Mouse (Mus musculus): ENCODE data around the gene Bcat1. TPM values are rescaled to one million over a fixed set of nuclear protein-coding genes. Genes with fewer than 3 reads are reported as not detected.

The Bcat1 gene
- total and polyA plus RNA-seq, 2 experiments from 2014 or later = 57.0 to 96.8 TPM

- 71% methylated on average over 7 of the region's 7 CpGs for WGBS
- DNase-seq (ENCODE audit: low spot score) = no peak
- H3K4me3 ChIP-seq (ENCODE audit: low read depth, low read length) = no peak overlapping the region
- no peak overlapping the region for H3K27ac ChIP-seq (ENCODE audit: low read depth, low read length)
- H3K4me1 ChIP-seq (ENCODE audit: insufficient read depth, low read length) = no peaks in the 10 kb centered on the region
- no peaks in the 10 kb centered on the region for H3K36me3 ChIP-seq (ENCODE audit: insufficient read depth, low read length)
- H3K27me3 ChIP-seq (ENCODE audit: insufficient read depth, low read length) = no peaks in the 10 kb centered on the region
- TF ChIP-seq CTCF (IDR thresholded peaks at IDR 0.05) = no peak
- no peak overlapping the region for H3K4me2 ChIP-seq (ENCODE audit: low read depth, low read length, poor library complexity, severe bottlenecking)
- no peaks in the 10 kb centered on the region for H3K9me3 ChIP-seq (ENCODE audit: low read length)
- H3K9ac ChIP-seq (replicated peaks; ENCODE audit: low read length, poor library complexity, severe bottlenecking) = no peak overlapping the region
- ATAC-seq (ENCODE audit: low FRiP score) = no peak
These were observed 88.8 kb downstream of the Bcat1 start for GRCm38 (mm10) chr6:144987216-144987615.

GRCm38 (mm10) chr6:144984221-144984620, 91.8 kb downstream of the Bcat1 start:
- Histone ChIP-seq H3K9ac (replicated peaks; ENCODE audit: low read length, poor library complexity, severe bottlenecking) (no peak overlapping the region), H3K4me1 (ENCODE audit: insufficient read depth, low read length) (no peaks in the 10 kb centered on the region), H3K4me3 (ENCODE audit: low read depth, low read length) (no peak overlapping the region), H3K27ac (ENCODE audit: low read depth, low read length) (no peak overlapping the region), H3K4me2 (ENCODE audit: low read depth, low read length, poor library complexity, severe bottlenecking) (no peak overlapping the region), H3K27me3 (ENCODE audit: insufficient read depth, low read length) (no peaks in the 10 kb centered on the region), H3K36me3 (ENCODE audit: insufficient read depth, low read length) (no peaks in the 10 kb centered on the region), H3K9me3 (ENCODE audit: low read length) (no peaks in the 10 kb centered on the region)
- no peak for DNase-seq (ENCODE audit: low spot score)
- 94% methylated on average over 8 of the region's 8 CpGs for WGBS
- ATAC-seq (ENCODE audit: low FRiP score) = no peak
- no peak for TF ChIP-seq CTCF (IDR thresholded peaks at IDR 0.05)

- Histone ChIP-seq H3K4me3 (ENCODE audit: low read depth, low read length) (no peak overlapping the region), H3K36me3 (ENCODE audit: insufficient read depth, low read length) (no peaks in the 10 kb centered on the region), H3K27ac (ENCODE audit: low read depth, low read length) (no peak overlapping the region), H3K27me3 (ENCODE audit: insufficient read depth, low read length) (no peaks in the 10 kb centered on the region), H3K4me1 (ENCODE audit: insufficient read depth, low read length) (no peaks in the 10 kb centered on the region), H3K9me3 (ENCODE audit: low read length) (no peaks in the 10 kb centered on the region), H3K4me2 (ENCODE audit: low read depth, low read length, poor library complexity, severe bottlenecking) (no peak overlapping the region), H3K9ac (replicated peaks; ENCODE audit: low read length, poor library complexity, severe bottlenecking) (no peak overlapping the region)
- DNase-seq (ENCODE audit: low spot score) = no peak
- 74% methylated on average over 3 of the region's 3 CpGs for WGBS
- TF ChIP-seq CTCF (IDR thresholded peaks at IDR 0.05) = no peak
- ATAC-seq (ENCODE audit: low FRiP score) = no peak
These were observed 93.9 kb downstream of the Bcat1 start for GRCm38 (mm10) chr6:144982093-144982492.

- no peaks in the 10 kb centered on the region for H3K36me3 ChIP-seq (ENCODE audit: insufficient read depth, low read length)
- H3K4me1 ChIP-seq (ENCODE audit: insufficient read depth, low read length) = no peaks in the 10 kb centered on the region
- ATAC-seq (ENCODE audit: low FRiP score) = no peak
- no peak for TF ChIP-seq CTCF (IDR thresholded peaks at IDR 0.05)
- H3K27me3 ChIP-seq (ENCODE audit: insufficient read depth, low read length) = no peaks in the 10 kb centered on the region
- 85% methylated on average over 8 of the region's 8 CpGs for WGBS
- H3K4me2 ChIP-seq (ENCODE audit: low read depth, low read length, poor library complexity, severe bottlenecking) = no peak overlapping the region
- no peak for DNase-seq (ENCODE audit: low spot score)
- H3K4me3 ChIP-seq (ENCODE audit: low read depth, low read length) = no peak overlapping the region
- H3K9ac ChIP-seq (replicated peaks; ENCODE audit: low read length, poor library complexity, severe bottlenecking) = no peak overlapping the region
- H3K9me3 ChIP-seq (ENCODE audit: low read length) = no peaks in the 10 kb centered on the region
- no peak overlapping the region for H3K27ac ChIP-seq (ENCODE audit: low read depth, low read length)
These were observed 103.6 kb downstream of the Bcat1 start for GRCm38 (mm10) chr6:144972351-144972750.

- H3K4me2 ChIP-seq (ENCODE audit: low read depth, low read length, poor library complexity, severe bottlenecking) = no peak overlapping the region
- WGBS = 85% methylated on average over 4 of the region's 4 CpGs
- no peaks in the 10 kb centered on the region for H3K36me3 ChIP-seq (ENCODE audit: insufficient read depth, low read length)
- no peak overlapping the region for H3K9ac ChIP-seq (replicated peaks; ENCODE audit: low read length, poor library complexity, severe bottlenecking)
- H3K27me3 ChIP-seq (ENCODE audit: insufficient read depth, low read length) = no peaks in the 10 kb centered on the region
- no peaks in the 10 kb centered on the region for H3K4me1 ChIP-seq (ENCODE audit: insufficient read depth, low read length)
- H3K9me3 ChIP-seq (ENCODE audit: low read length) = no peaks in the 10 kb centered on the region
- H3K27ac ChIP-seq (ENCODE audit: low read depth, low read length) = no peak overlapping the region
- TF ChIP-seq CTCF (IDR thresholded peaks at IDR 0.05) = peak; percentile 43
- ATAC-seq (ENCODE audit: low FRiP score) (no peak), DNase-seq (ENCODE audit: low spot score) (no peak)
- no peak overlapping the region for H3K4me3 ChIP-seq (ENCODE audit: low read depth, low read length)
These were observed 105.1 kb downstream of the Bcat1 start for GRCm38 (mm10) chr6:144970900-144971299.

- H3K27me3 ChIP-seq (ENCODE audit: insufficient read depth, low read length) = no peaks in the 10 kb centered on the region
- no peak overlapping the region for H3K9ac ChIP-seq (replicated peaks; ENCODE audit: low read length, poor library complexity, severe bottlenecking)
- TF ChIP-seq CTCF (IDR thresholded peaks at IDR 0.05) = no peak
- ATAC-seq (ENCODE audit: low FRiP score) = no peak
- no peak overlapping the region for H3K4me2 ChIP-seq (ENCODE audit: low read depth, low read length, poor library complexity, severe bottlenecking)
- no peak overlapping the region for H3K4me3 ChIP-seq (ENCODE audit: low read depth, low read length)
- no peaks in the 10 kb centered on the region for H3K4me1 ChIP-seq (ENCODE audit: insufficient read depth, low read length)
- DNase-seq (ENCODE audit: low spot score) = no peak
- WGBS = 42% methylated on average over 6 of the region's 6 CpGs
- H3K27ac ChIP-seq (ENCODE audit: low read depth, low read length) = no peak overlapping the region
- H3K36me3 ChIP-seq (ENCODE audit: insufficient read depth, low read length) = no peaks in the 10 kb centered on the region
- no peaks in the 10 kb centered on the region for H3K9me3 ChIP-seq (ENCODE audit: low read length)
These were observed 108.4 kb downstream of the Bcat1 start for GRCm38 (mm10) chr6:144967536-144967935.
